Mouse (Mus musculus): ENCODE measurements around the gene Acot6.

DNA sequence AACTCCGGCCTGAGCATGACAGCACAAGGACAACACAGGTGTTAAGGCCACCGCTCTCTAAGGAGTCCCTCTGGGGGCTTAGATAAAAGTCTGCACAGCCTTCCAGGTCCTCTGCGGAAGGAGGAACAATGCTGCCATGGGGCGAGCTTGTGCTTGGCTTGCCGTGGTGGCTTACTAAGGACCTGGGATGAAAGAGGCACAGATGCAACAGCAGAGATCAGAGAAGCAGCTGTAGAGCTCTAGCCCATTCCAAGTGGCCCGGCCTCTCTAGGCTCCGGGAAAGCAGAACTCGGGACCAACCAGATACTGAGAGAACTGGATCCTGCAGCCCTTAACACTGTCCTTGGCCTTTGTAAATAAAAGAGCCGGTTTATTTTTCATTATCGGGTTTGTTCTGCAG lies 51.5 kb downstream of the Acot6 start:
- TF ChIP-seq CTCF (IDR thresholded peaks at IDR 0.05; ENCODE audit: insufficient read depth, low read depth, low read length), result no peak
- no peak for TF ChIP-seq POLR2A (IDR thresholded peaks at IDR 0.05; ENCODE audit: insufficient read depth, low read depth, low read length)
